Mouse (Mus musculus) liver, adult 2 months (tissue): Measurements from ENCODE around the gene Tsc22d4. TPM values are rescaled to one million over a fixed set of nuclear protein-coding genes. Genes with fewer than 3 reads are reported as not detected.

Experiments used
- DNase-seq: peaks from one replicate; pipeline ENCODE4 v3.0.0-alpha.2; 2011; ENCODE audit warnings: low read depth, low spot score; ENCODE audit errors: extremely low read depth
- H3K27ac ChIP-seq: fragments of 200-500 bp; replicated peaks from 2 replicates; pipeline ENCODE4 v1.5.1; 2012; ENCODE audit warnings: low read depth, mild to moderate bottlenecking, control low read depth, inconsistent platforms, low read length; ENCODE audit not compliant: insufficient read depth
- H3K27me3 ChIP-seq: fragments of 200-500 bp; 2 replicates; pipeline ENCODE4 v1.6.1; 2012; ENCODE audit warnings: mild to moderate bottlenecking, moderate library complexity, low read length, inconsistent platforms; ENCODE audit not compliant: control insufficient read depth, insufficient read depth
- H3K36me3 ChIP-seq: fragments of 200-500 bp; 2 replicates; pipeline ENCODE4 v1.6.1; 2012; ENCODE audit warnings: low read length, inconsistent platforms; ENCODE audit not compliant: control insufficient read depth, insufficient read depth
- H3K4me1 ChIP-seq: fragments of 200-500 bp; 2 replicates; pipeline ENCODE4 v1.6.1; 2011; ENCODE audit warnings: low read length; ENCODE audit not compliant: control insufficient read depth, insufficient read depth
- H3K4me3 ChIP-seq: fragments of 200-500 bp; 2 replicates; pipeline ENCODE4 v1.5.1; 2011; ENCODE audit warnings: low read depth, mild to moderate bottlenecking, control low read depth, low read length, moderate library complexity; ENCODE audit not compliant: insufficient read depth
- H3K79me2 ChIP-seq: fragments of 200-500 bp; 2 replicates; pipeline ENCODE4 v1.6.1; 2012; ENCODE audit warnings: inconsistent platforms, mild to moderate bottlenecking, low read length, moderate library complexity; ENCODE audit not compliant: control insufficient read depth, insufficient read depth
- H3K9ac ChIP-seq: fragments of 200-500 bp; 2 replicates; pipeline ENCODE4 v1.6.1; 2012; ENCODE audit warnings: low read depth, mild to moderate bottlenecking, control low read depth, inconsistent platforms, low read length
- CTCF ChIP-seq: fragments of 200-500 bp; IDR thresholded peaks from 2 replicates; pipeline ENCODE4 v1.5.1; 2011; ENCODE audit warnings: low read depth, low read length, control low read depth
- POLR2A ChIP-seq: fragments of 200-500 bp; IDR thresholded peaks from 2 replicates; pipeline ENCODE4 v1.6.1; 2011; ENCODE audit warnings: low read length, control low read depth; ENCODE audit not compliant: insufficient read depth; ENCODE audit errors: extremely low read depth
- WGBS: fragments of 180-500 bp; shearing (Covaris S2); methylation state at CpG from one replicate; pipeline ENCODE4 v1.1.7; 2018; 5-methylcytosine and 5-hydroxymethylcytosine counted together
- polyA plus RNA-seq: library from polyadenylated mRNA; depleted of rRNA; stranded (reverse); fragments of >200 nt; gene quantifications from 2 replicates; pipeline ENCODE4 v1.2.3, GENCODE M21; 2012
- total RNA-seq: library from RNA; depleted of rRNA; stranded (reverse); fragments of >200 nt; gene quantifications from 2 replicates; pipeline ENCODE4 v1.2.3, GENCODE M21; 2014

The Tsc22d4 gene
- total and polyA plus RNA-seq, 2 experiments: 4.5 to 22.1 TPM

DNA sequence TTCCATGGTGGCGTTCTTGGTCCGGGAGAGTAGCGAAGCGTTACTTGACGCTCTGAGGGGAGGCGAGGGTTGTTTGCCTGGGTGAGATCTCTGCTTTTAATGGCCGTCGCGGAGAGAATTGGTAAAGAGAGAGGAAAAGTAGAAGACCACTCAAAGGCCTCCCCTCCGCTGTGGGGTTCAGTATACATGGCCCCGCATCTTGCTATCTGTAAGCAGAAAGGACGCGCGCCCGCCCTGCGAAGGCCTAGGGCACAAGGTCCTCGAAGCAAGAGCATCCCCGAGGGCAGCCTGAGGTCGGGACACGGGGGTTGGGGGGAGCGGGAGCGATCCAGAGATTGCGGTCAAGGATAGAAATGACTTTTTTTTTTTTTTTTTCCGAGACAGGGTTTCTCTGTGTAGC is 42.6 kb downstream of the Tsc22d4 start:
- 67% methylated on average over 24 of the region's 24 CpGs for WGBS
- no peak for TF ChIP-seq POLR2A
- DNase-seq: no peak
- Histone ChIP-seq H3K4me3 (0 out of 2 replicates have a peak overlapping the region, but pooled peaks have one; percentile 3), H3K27ac (no peak overlapping the region), H3K27me3 (no peaks in the 10 kb centered on the region), H3K79me2 (peaks cover 16% of the 10 kb centered on the region), H3K9ac (no peak overlapping the region), H3K36me3 (no peaks in the 10 kb centered on the region; the same call in 1 of the 2 replicates), H3K4me1 (peaks cover 19% of the 10 kb centered on the region)

DNA sequence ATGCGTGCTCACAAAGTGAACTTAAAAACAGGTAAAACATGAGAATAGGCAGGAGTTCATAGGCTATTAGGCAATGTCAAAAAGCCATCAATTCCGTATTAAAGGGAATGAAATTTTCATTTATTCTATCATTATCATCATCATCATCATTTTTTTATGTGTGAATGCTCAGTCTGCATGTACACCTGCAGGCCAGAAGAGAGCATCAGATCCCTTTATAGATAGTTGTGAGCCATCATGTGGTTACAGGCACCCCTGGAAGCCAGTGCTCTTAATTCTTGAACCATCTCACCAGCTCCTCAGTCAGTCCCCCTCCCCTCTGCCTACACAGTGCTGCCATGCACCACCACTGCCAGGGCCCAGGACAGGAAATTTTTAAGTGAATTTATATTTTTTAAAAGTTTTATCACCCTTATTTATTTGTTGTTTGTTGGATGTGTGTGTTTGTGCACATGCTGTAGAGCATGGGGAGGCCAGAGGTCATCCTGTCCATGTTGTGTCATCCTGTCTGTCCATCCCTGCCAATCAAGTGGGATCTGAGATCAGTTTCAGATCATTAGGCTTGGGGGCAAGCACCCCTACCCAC is 43.5 kb downstream of the Tsc22d4 start:
- H3K4me1 ChIP-seq: peaks cover 17% of the 10 kb centered on the region
- no peaks in the 10 kb centered on the region for H3K36me3 ChIP-seq
- WGBS: 99% methylated on average over 2 of the region's 2 CpGs
- no peak for TF ChIP-seq POLR2A
- TF ChIP-seq CTCF: no peak
- no peak overlapping the region for H3K27ac ChIP-seq
- no peak for DNase-seq
- H3K9ac ChIP-seq: no peak overlapping the region
- peaks cover 14% of the 10 kb centered on the region; the same call in 1 of the 2 replicates for H3K79me2 ChIP-seq
- no peak overlapping the region for H3K4me3 ChIP-seq
- no peaks in the 10 kb centered on the region for H3K27me3 ChIP-seq

DNA sequence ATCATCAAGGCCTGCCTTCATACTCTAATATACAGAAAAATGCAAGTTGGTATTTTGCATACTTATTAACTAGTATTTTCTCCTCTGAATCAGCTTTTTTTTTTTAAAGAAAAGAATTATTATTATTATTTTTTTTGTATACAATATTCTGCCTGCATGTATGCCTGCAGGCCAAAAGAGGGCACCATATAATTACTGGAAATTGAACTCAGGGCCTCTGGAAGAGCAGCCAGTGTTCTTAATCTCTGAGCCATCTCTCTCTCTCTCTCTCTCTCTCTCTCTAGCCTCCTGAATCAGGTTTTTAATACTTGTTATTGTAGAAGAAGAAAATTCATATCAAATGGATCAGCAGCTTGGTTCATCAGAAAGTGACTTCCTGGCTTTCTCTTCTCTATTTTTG is 46.0 kb downstream of the Tsc22d4 start:
- Histone ChIP-seq H3K4me1 (peaks cover 4% of the 10 kb centered on the region), H3K9ac (no peak overlapping the region), H3K36me3 (no peaks in the 10 kb centered on the region), H3K27ac (no peak overlapping the region), H3K27me3 (no peaks in the 10 kb centered on the region), H3K4me3 (no peak overlapping the region), H3K79me2 (no peaks in the 10 kb centered on the region)
- no peak for DNase-seq
- TF ChIP-seq CTCF (no peak), POLR2A (no peak)

DNA sequence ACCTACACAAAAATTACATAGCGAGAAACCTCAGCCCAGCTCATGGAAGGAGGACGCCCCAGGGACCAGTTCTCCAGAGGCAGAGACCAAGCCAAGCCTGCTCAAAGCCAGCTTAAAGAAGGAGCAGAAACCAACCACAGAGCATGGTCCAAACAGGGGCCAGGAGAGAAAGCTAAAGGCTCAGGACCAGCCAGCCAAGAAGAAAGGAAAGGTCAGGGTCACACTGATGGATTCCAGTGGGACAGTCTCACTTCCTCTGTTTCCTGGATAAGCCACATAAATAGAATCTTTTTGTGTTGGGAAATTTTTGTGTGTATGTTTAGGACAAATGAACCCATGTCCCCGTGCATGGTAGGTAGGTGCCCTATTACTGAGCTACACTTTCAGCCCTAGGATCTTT is 51.1 kb downstream of the Tsc22d4 start:
- H3K4me1 ChIP-seq: no peaks in the 10 kb centered on the region
- no peaks in the 10 kb centered on the region for H3K36me3 ChIP-seq
- H3K9ac ChIP-seq: no peak overlapping the region
- 86% methylated on average over 3 of the region's 3 CpGs for whole genome bisulfite sequencing
- no peak overlapping the region for H3K4me3 ChIP-seq
- no peaks in the 10 kb centered on the region for H3K79me2 ChIP-seq
- H3K27ac ChIP-seq: no peak overlapping the region
- H3K27me3 ChIP-seq: no peaks in the 10 kb centered on the region
- TF ChIP-seq POLR2A (no peak), CTCF (no peak)
- no peak for DNase-seq

DNA sequence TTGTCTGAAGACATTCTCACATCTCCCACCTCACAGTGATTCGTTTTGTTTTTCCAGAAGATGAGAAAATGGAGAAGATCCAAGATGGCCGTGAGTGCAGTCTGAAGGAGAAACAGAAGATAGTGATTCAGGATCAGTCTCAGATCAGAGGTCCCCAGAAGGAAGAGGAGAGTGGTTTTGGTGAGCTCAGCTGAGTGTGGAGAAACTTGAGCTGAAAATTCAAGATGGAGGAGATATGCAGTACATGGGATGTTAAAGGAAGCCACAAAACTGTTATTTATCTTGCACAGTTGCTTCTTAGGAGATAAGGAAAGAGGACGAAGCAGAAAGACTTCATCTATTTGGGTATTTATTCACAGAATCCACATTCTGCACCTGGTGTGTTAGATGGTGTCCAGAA is 55.4 kb downstream of the Tsc22d4 start:
- Histone ChIP-seq H3K36me3 (no peaks in the 10 kb centered on the region), H3K9ac (no peak overlapping the region), H3K79me2 (no peaks in the 10 kb centered on the region), H3K27ac (no peak overlapping the region), H3K27me3 (no peaks in the 10 kb centered on the region), H3K4me3 (no peak overlapping the region), H3K4me1 (no peaks in the 10 kb centered on the region)
- TF ChIP-seq POLR2A (no peak), CTCF (no peak)
- 81% methylated on average over 3 of the region's 3 CpGs for whole genome bisulfite sequencing
- no peak for DNase-seq

DNA sequence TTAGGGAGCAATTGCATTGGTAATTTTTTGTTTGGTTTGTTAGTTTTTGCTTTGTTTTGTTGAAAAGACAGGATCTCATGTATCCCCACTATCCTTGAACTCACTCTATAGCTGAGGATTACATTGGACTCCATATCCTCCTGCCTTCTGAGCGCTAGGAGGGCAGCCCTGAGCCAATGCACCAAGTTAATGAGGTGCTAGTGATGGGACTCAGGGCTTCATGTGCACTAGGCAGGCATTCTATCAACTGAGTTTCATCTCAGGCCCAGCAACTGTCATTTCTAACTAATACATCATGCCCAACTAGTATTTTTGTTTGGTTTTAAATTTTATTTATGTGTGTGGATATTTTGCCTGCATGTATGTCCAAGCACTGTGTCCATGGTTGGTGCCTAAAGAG is 60.6 kb downstream of the Tsc22d4 start:
- Histone ChIP-seq H3K4me1 (no peaks in the 10 kb centered on the region), H3K9ac (no peak overlapping the region), H3K27ac (no peak overlapping the region), H3K4me3 (no peak overlapping the region), H3K27me3 (no peaks in the 10 kb centered on the region), H3K79me2 (no peaks in the 10 kb centered on the region), H3K36me3 (no peaks in the 10 kb centered on the region)
- TF ChIP-seq CTCF: no peak
- no peak for TF ChIP-seq POLR2A
- no peak for DNase-seq
- 100% methylated on average over 1 of the region's 1 CpGs for WGBS
